Mouse (Mus musculus) hematopoietic stem cell, adult 5-6 weeks (primary cell): ENCODE results near the gene Tgfbr3. TPM values are rescaled to one million over a fixed set of nuclear protein-coding genes. Genes with fewer than 3 reads are reported as not detected.

ENCODE experiments used
- ATAC-seq, 2 experiments: fragments of 125-278 bp in 1 of 2; replicated peaks in 1 of 2; 2 replicates each; pipeline ENCODE4 v1.8.0; 2016 to 2017; ENCODE audit warnings: inconsistent platforms in 2 of 2, mild to moderate bottlenecking in 2 of 2, moderate number of reproducible peaks in 2 of 2, low read depth in 1 of 2, moderate TSS enrichment in 1 of 2; ENCODE audit not compliant: low FRiP score in 2 of 2, poor library complexity in 2 of 2, severe bottlenecking in 2 of 2, insufficient read depth in 1 of 2, low TSS enrichment in 1 of 2
- total RNA-seq: library from RNA; stranded (forward); fragments of 172-1452, 232-1000 nt; gene quantifications from 2 replicates; pipeline ENCODE4 v1.2.3, GENCODE M21; 2017

Tgfbr3 gene
- total RNA-seq, 1 experiment from 2014 or later: 17.4 TPM

- peak; percentile 35 to 56 for ATAC-seq
These were observed 89.2 kb downstream of the Tgfbr3 start for GRCm38 (mm10) chr5:107200221-107200635.

- no peak for ATAC-seq
These were observed 93.6 kb downstream of the Tgfbr3 start for GRCm38 (mm10) chr5:107195751-107196395.

GRCm38 (mm10) chr5:107193160-107193559 is 96.3 kb downstream of the Tgfbr3 start:
- ATAC-seq: no peak

- no peak for ATAC-seq
These were observed 97.1 kb downstream of the Tgfbr3 start for GRCm38 (mm10) chr5:107192372-107192771.

GRCm38 (mm10) chr5:107188551-107188950 is 100.9 kb downstream of the Tgfbr3 start:
- ATAC-seq: no peak

GRCm38 (mm10) chr5:107186206-107186605 is 103.2 kb downstream of the Tgfbr3 start:
- ATAC-seq: no peak

- no peak for ATAC-seq
These were observed 105.1 kb downstream of the Tgfbr3 start for GRCm38 (mm10) chr5:107184158-107184883.

- no peak for ATAC-seq
These were observed 105.9 kb downstream of the Tgfbr3 start for GRCm38 (mm10) chr5:107183537-107183936.

- no peak for ATAC-seq
These were observed 106.7 kb downstream of the Tgfbr3 start for GRCm38 (mm10) chr5:107182721-107183120.

GRCm38 (mm10) chr5:107181820-107182219 is 107.6 kb downstream of the Tgfbr3 start:
- ATAC-seq: no peak

GRCm38 (mm10) chr5:107179194-107179593 is 110.2 kb downstream of the Tgfbr3 start:
- ATAC-seq: no peak

- ATAC-seq: no peak
These were observed 111.6 kb downstream of the Tgfbr3 start for GRCm38 (mm10) chr5:107177791-107178190.

- ATAC-seq: no peak
These were observed 112.2 kb downstream of the Tgfbr3 start for GRCm38 (mm10) chr5:107177248-107177647.

- no peak for ATAC-seq
These were observed 112.6 kb downstream of the Tgfbr3 start for GRCm38 (mm10) chr5:107176796-107177195.

- no peak for ATAC-seq
These were observed 113.2 kb downstream of the Tgfbr3 start for GRCm38 (mm10) chr5:107176196-107176595.

- no peak for ATAC-seq
These were observed 115.2 kb downstream of the Tgfbr3 start for GRCm38 (mm10) chr5:107174188-107174587.

- ATAC-seq: no peak
These were observed 115.9 kb downstream of the Tgfbr3 start for GRCm38 (mm10) chr5:107173483-107173882.

GRCm38 (mm10) chr5:107171861-107172260 is 117.6 kb downstream of the Tgfbr3 start:
- ATAC-seq: no peak

GRCm38 (mm10) chr5:107169796-107170195 is 119.6 kb downstream of the Tgfbr3 start:
- no peak for ATAC-seq
